Mouse (Mus musculus) neural tube, embryonic 12.5 days (tissue): ENCODE measurements around the gene Kcnd1. TPM values are rescaled to one million over a fixed set of nuclear protein-coding genes. Genes with fewer than 3 reads are reported as not detected.

Experiments used
- ATAC-seq: fragments of 200-750 bp; cut with Nextera tagmentation; 2 replicates; pipeline ENCODE4 v1.8.0; 2017; ENCODE audit warnings: low read depth, mild to moderate bottlenecking, moderate TSS enrichment, moderate library complexity; ENCODE audit not compliant: low FRiP score
- H3K27ac ChIP-seq: fragments of 300-500 bp; sonication (generic); 2 replicates; pipeline ENCODE4 v1.5.1; 2016
- H3K27me3 ChIP-seq: fragments of 300-500 bp; sonication (generic); replicated peaks from 2 replicates; pipeline ENCODE4 v1.6.1; 2016; ENCODE audit warnings: mild to moderate bottlenecking
- H3K36me3 ChIP-seq: fragments of 300-500 bp; sonication (generic); 2 replicates; pipeline ENCODE4 v1.6.1; 2016; ENCODE audit warnings: mild to moderate bottlenecking
- H3K4me1 ChIP-seq: fragments of 300-500 bp; sonication (generic); 2 replicates; pipeline ENCODE4 v1.6.1; 2016
- H3K4me2 ChIP-seq: fragments of 300-500 bp; sonication (generic); replicated peaks from 2 replicates; pipeline ENCODE4 v1.6.1; 2016; ENCODE audit warnings: mild to moderate bottlenecking
- H3K4me3 ChIP-seq: fragments of 300-500 bp; sonication (generic); 2 replicates; pipeline ENCODE4 v1.5.1; 2016
- H3K9ac ChIP-seq: fragments of 300-500 bp; sonication (generic); 2 replicates; pipeline ENCODE4 v1.6.1; 2016; ENCODE audit warnings: mild to moderate bottlenecking
- H3K9me3 ChIP-seq: fragments of 300-500 bp; sonication (generic); 2 replicates; pipeline ENCODE4 v1.6.1; 2016; ENCODE audit warnings: mild to moderate bottlenecking
- WGBS: fragments of 180-500 bp; shearing (Covaris S2); methylation state at CpG from one replicate; pipeline ENCODE4 v1.1.7; 2016; 5-methylcytosine and 5-hydroxymethylcytosine counted together
- polyA plus RNA-seq: library from polyadenylated mRNA; unstranded; fragments of >200 nt; fragmentation: Nextera tagmentation; extraction: Ambion mirVana; gene quantifications from 2 replicates; pipeline ENCODE4 v1.2.1, GENCODE M21; 2016

Gene Kcnd1
- polyA plus RNA-seq = 1.5 and 2.3 TPM in 2 replicates

DNA sequence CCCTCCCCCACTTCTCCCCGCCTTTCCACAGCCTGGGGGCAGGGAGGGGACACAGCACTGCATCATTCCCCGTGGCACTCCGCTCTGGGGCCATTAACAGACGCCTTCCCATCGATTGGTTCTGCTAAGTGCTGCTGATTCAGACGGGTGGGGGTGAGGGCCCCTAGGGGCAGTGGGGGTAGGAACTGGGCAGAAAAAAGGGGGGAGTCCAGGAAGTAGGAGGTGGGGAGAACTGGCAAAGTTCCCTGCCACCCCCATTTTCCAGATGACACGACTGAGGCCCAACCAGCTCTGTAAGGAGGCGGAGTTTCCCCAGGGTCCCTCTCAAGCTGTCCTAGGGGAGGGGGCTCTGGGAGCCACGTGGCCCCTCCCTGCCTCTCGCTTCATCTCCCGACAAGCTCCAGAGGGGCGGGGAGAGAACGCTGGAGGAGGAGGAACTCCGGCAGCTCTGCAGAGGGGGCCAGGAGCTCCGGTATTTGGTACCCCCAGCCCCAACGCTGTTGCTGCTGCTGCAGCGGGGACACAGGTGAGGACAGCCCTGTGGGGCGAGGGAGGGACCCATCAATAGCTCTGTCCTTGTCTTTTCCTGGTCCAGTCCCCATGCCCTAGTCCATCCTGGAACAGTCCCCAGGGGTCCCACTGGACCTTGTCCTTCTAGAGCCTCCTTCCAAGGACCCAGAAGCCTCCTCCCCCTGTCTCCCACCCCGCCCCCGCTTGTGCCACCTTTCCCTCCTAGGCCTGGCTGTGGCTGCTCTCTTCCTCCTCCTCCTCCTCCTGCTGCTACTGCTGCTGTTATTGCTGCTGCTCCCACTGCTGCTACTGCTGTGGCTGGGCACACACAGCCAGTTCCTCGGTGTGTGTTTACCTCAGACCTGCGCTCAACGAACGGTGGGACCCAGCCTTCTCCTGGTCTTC is at the start of gene Kcnd1:
TSS of gene Kcnd1 (plus strand) at position 425 of the 915 bp plus-strand sequence.
- Histone ChIP-seq H3K9me3 (no peaks in the 10 kb centered on the region), H3K27ac (no peak within 1 kb of the TSS), H3K36me3 (peaks cover 12% of the 10 kb centered on the region; the same call in 1 of the 2 replicates), H3K9ac (no peak within 1 kb of the TSS), H3K4me3 (peak within 1 kb of the TSS; percentile 27), H3K27me3 (no peaks in the 10 kb centered on the region), H3K4me1 (no peaks in the 10 kb centered on the region), H3K4me2 (peak within 1 kb of the TSS; percentile 54)
- ATAC-seq = peak; percentile 66; the same call in 1 of the 2 replicates
- WGBS = 16% methylated on average over 24 of the region's 24 CpGs

DNA sequence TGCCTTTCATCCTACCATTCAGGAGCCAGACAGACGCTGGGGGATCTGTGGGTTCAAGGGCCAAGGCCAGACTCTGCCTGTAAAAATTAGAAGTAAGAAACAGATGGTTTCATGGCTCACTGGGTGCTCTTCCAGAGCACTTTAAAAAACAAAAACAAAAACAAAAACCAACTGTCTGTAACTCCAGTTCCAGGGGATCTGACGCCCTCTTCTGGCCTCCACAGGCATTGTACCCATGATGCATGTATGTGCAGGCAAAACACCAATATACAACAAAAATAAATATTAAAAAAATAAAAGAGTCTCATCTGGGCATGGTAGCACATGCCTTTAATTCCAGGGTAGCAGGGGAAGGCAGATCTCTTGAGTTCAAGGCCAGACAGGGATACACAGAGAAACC is 49.3 kb upstream of the Kcnd1 start:
- Histone ChIP-seq H3K27ac (no peak overlapping the region), H3K4me2 (no peak overlapping the region), H3K9me3 (no peaks in the 10 kb centered on the region), H3K4me1 (no peaks in the 10 kb centered on the region), H3K4me3 (no peak overlapping the region), H3K27me3 (no peaks in the 10 kb centered on the region), H3K36me3 (peaks cover 29% of the 10 kb centered on the region), H3K9ac (no peak overlapping the region)
- 53% methylated on average over 2 of the region's 2 CpGs for WGBS
- no peak for ATAC-seq

DNA sequence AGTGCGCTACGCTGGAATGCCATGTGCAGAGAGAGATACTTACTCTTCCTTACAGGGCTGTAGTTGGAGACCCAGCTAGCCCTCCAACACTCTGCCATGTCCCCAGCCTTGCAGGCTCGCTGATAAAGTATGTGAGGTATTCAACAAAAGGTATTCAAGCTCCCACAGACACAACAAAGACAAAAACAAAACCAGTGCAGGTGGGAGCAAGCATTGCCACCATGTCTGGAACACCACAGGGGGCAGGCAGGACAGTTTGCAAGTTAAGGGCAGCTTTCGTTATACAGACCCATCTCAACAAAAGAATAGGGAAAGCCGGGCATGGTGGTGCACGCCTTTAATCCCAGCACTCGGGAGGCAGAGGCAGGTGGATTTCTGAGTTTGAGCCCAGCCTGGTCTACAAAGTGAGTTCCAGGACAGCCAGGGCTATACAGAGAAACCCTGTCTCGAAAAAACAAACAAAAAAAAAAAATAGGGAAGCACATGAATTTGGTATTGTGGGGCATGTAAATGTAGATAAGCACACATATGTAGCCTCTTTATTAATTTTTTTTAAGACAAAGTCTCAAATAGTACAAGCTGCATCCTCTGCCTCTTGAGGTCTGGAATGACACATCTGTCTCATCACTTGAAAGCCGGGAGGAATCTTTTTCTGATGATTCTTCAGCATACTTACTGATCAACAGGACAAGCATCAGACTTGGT is 46.4 kb upstream of the Kcnd1 start:
- H3K9ac ChIP-seq = no peak overlapping the region
- no peak overlapping the region for H3K27ac ChIP-seq
- WGBS = 78% methylated on average over 9 of the region's 9 CpGs
- no peak overlapping the region for H3K4me3 ChIP-seq
- peaks cover 17% of the 10 kb centered on the region for H3K36me3 ChIP-seq
- H3K4me2 ChIP-seq = no peak overlapping the region
- no peak for ATAC-seq
- H3K4me1 ChIP-seq = no peaks in the 10 kb centered on the region
- no peaks in the 10 kb centered on the region for H3K9me3 ChIP-seq
- H3K27me3 ChIP-seq = no peaks in the 10 kb centered on the region

DNA sequence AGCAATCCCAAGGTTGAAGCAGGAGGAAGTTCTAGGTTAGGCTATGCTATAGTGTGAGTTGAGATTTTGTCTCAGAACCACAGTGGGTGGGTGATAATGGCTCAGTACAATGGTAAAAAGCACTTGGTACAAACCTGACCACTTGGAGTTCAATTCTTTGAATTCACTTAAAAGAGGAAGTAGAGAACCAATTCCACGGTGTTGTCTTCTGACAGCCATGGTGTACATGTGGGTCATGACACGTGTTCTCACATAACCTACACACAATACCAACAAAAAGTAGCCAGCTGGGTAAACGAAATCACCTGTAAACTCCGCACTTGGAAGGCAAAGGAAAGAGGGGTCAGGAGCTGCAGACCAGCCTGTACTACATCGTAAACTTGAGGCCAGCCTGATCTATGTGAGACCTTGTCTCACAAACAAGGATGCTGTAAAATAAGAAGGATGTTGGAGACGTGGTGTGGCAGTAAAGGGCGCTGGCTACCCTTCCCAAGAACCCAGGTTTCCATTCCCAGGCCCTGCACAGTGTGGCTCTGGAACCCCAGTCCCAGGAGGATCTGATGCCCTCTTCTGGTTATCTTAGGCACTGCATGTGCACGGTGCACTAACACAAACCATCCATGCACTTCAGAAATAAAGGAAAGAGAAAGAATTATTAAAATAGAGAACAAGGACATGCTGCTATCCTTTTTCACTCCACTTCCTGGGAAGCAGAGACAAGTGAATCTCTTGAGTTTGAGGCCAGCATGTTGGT is 45.6 kb upstream of the Kcnd1 start:
- no peaks in the 10 kb centered on the region for H3K4me1 ChIP-seq
- peak; percentile 56; the same call in 1 of the 2 replicates for ATAC-seq
- no peak overlapping the region for H3K4me2 ChIP-seq
- H3K9me3 ChIP-seq = no peaks in the 10 kb centered on the region
- H3K36me3 ChIP-seq = peaks cover 13% of the 10 kb centered on the region
- WGBS = 48% methylated on average over 8 of the region's 8 CpGs
- no peaks in the 10 kb centered on the region for H3K27me3 ChIP-seq
- H3K27ac ChIP-seq = no peak overlapping the region
- H3K4me3 ChIP-seq = no peak overlapping the region
- no peak overlapping the region for H3K9ac ChIP-seq

DNA sequence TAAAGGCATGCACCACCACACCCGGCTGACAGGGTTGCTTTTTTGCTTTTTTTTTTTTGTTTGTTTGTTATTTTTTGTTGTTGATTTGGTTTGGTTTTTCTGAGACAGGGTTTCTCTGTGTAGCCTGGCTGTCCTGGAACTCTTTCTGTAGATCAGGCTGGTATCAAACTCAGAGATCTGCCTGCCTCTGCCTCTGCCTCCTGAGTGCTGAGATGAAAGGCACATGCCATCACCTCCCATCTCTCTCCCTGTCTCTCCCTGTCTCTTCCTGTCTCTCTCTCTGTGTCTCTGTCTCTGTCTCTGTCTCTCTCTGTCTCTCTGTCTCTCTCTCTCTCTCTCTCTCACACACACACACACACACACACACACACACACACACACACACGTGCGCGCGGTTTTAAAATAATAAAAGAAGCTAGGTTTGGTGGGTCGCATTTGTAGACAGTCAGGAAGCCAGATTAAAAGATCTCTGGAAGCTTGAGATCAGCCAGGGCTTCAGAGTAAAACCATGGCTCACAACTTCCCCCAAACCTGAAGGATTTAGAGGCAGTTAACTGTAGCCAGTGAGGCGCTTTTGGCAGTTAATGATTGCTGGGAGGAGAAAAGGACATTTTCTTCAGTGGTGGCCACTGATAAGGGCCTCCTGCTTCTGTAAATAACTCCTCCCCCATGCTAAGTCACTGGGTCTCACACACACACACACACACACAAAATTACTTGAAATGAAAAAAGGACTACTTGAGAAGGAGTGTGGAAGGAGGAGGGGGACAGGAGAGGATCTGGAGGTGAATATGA is 43.4 kb upstream of the Kcnd1 start:
- no peak overlapping the region for H3K4me3 ChIP-seq
- 77% methylated on average over 7 of the region's 7 CpGs for WGBS
- H3K4me1 ChIP-seq = no peaks in the 10 kb centered on the region
- peaks cover 4% of the 10 kb centered on the region for H3K36me3 ChIP-seq
- H3K4me2 ChIP-seq = no peak overlapping the region
- no peak overlapping the region for H3K9ac ChIP-seq
- no peak overlapping the region for H3K27ac ChIP-seq
- H3K9me3 ChIP-seq = no peaks in the 10 kb centered on the region
- H3K27me3 ChIP-seq = no peaks in the 10 kb centered on the region
- no peak for ATAC-seq

DNA sequence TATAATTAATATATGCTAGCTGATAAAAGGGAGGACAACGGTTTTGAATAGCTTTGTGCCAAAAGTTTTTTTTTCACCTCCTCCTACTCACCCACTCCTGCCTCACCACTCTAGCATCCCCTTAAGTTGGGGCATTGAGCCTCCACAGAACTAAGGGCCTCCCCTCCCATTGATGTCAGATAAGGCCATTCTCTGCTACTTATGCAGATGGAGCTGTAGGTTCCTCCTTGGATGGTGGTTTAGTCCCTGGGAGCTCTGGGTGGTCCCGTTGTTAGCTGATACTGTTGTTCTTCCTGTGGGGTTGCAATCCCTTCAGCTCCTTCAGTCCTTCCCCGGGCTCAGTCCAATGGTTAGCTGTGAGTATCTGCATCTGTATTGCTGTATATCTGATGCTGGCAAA is 42.8 kb upstream of the Kcnd1 start:
- Histone ChIP-seq H3K27me3 (no peaks in the 10 kb centered on the region), H3K36me3 (no peaks in the 10 kb centered on the region), H3K9ac (no peak overlapping the region), H3K9me3 (no peaks in the 10 kb centered on the region), H3K27ac (no peak overlapping the region), H3K4me3 (no peak overlapping the region), H3K4me2 (no peak overlapping the region), H3K4me1 (no peaks in the 10 kb centered on the region)
- ATAC-seq = no peak
- 13% methylated on average over 3 of the region's 3 CpGs for WGBS

DNA sequence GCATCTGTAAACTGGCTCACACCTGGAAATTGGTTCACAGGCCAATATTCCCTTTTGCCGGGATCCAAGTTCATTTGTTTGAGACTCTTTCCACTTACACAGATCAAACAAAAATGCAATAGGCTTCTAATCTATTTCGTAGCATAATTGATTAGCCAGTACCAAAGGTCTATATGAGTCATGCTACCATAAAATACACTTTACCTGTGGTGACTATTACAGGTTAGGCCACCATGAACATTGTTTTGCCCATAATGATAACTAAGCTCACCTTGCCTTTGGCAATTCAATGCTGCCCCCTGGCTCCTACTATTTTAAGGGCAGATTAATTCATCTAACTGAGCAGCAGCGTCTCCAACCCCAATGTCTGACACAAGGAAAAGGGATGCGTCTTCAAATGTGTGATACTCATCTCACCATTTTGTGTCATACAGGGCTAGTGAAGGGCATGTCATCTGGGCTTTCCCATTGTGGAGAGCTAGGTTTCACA is 39.4 kb upstream of the Kcnd1 start:
- H3K27me3 ChIP-seq = no peaks in the 10 kb centered on the region
- H3K36me3 ChIP-seq = no peaks in the 10 kb centered on the region
- whole genome bisulfite sequencing = 89% methylated on average over 4 of the region's 4 CpGs
- no peaks in the 10 kb centered on the region for H3K4me1 ChIP-seq
- no peak for ATAC-seq
- no peak overlapping the region for H3K27ac ChIP-seq
- H3K9me3 ChIP-seq = no peaks in the 10 kb centered on the region
- no peak overlapping the region for H3K4me3 ChIP-seq
- no peak overlapping the region for H3K4me2 ChIP-seq
- no peak overlapping the region for H3K9ac ChIP-seq

DNA sequence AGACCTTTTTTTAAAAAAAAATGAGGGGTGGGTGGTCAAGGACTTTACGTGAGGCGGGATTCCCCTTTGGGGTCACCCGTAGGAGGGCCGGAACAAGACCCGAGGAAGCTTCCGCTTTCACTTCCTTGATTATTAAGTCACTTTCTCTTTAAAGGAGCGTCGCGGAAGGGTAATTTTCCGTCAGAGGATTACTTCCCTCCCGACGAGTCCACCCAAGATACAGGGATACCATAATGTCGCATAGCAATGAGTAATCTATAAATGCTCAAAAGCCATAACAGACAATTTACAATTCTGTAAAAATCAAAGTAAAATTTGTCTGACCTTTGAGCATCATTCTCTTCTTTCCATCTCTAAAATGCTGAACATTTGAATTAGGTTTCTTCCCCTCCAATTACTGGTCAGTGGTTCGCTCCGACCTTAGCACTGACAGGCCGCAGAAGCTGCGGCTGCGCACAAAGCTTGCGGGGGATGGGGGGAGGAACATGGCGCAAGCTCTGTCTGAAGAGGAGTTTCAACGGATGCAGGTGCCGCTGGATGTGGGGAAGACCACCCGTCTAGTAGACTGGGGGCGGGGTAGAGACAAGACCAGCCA is 32.5 kb upstream of the Kcnd1 start, which contains the start of gene Gripap1:
TSS of gene Gripap1 (plus strand) at position 224 of the 595 bp plus-strand sequence.
- WGBS = 13% methylated on average over 24 of the region's 24 CpGs
- Histone ChIP-seq H3K4me3 (peak within 1 kb of the TSS; percentile 49), H3K9ac (peak within 1 kb of the TSS; percentile 51), H3K27me3 (no peaks in the 10 kb centered on the region), H3K36me3 (no peaks in the 10 kb centered on the region), H3K9me3 (no peaks in the 10 kb centered on the region), H3K4me2 (peak within 1 kb of the TSS; percentile 63), H3K27ac (no peak within 1 kb of the TSS), H3K4me1 (no peaks in the 10 kb centered on the region)
- ATAC-seq = peak; percentile 91

DNA sequence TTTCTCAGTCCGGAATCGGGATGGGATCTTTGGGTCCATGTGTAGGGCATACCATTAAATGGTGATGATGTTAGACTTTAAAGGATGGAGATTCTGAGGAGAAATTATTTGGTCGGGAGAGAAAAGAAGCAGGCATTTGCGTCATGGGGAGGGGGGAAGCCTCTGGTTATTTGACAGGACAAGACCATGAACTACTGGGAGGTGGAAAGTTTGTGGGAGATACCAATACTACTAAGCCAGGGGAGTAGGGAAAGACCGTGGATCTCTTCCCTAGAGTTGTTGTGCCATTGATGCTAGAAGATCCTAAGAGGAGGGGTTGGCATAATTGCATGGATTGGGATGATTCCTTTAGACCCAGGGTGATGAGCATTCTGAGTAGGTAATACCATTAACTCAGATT is 31.8 kb upstream of the Kcnd1 start:
- peak overlapping the region; percentile 51 for H3K9ac ChIP-seq
- no peaks in the 10 kb centered on the region for H3K27me3 ChIP-seq
- H3K36me3 ChIP-seq = no peaks in the 10 kb centered on the region
- H3K9me3 ChIP-seq = no peaks in the 10 kb centered on the region
- no peak overlapping the region for H3K27ac ChIP-seq
- WGBS = 33% methylated on average over 5 of the region's 5 CpGs
- no peaks in the 10 kb centered on the region for H3K4me1 ChIP-seq
- peak; percentile 5; the same call in 1 of the 2 replicates for ATAC-seq
- peak overlapping the region; percentile 49 for H3K4me3 ChIP-seq
- H3K4me2 ChIP-seq = peak overlapping the region; percentile 63

DNA sequence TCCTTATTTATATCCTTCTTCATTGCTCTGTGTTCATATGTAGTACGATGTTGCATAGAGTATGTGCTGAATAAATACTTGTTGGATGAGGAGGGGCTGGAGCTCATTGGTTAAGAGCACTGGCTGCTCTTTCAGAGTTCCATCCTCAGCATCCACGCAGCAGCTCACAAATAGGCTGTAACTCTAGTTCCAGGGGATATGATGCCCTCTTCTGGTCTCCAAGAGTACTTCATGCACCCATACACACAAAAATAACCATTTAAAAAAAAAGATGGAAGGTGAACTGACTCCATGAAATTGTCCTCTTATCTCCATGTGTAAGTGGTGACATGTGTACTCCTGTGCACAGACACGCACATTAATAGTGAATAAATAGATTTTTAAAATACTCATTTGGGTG is 28.7 kb upstream of the Kcnd1 start:
- H3K9ac ChIP-seq = no peak overlapping the region
- no peak overlapping the region for H3K4me3 ChIP-seq
- no peak overlapping the region for H3K4me2 ChIP-seq
- ATAC-seq = no peak
- 48% methylated on average over 3 of the region's 3 CpGs for WGBS
- H3K9me3 ChIP-seq = no peaks in the 10 kb centered on the region
- no peaks in the 10 kb centered on the region for H3K27me3 ChIP-seq
- no peaks in the 10 kb centered on the region for H3K36me3 ChIP-seq
- H3K27ac ChIP-seq = no peak overlapping the region
- no peaks in the 10 kb centered on the region for H3K4me1 ChIP-seq

DNA sequence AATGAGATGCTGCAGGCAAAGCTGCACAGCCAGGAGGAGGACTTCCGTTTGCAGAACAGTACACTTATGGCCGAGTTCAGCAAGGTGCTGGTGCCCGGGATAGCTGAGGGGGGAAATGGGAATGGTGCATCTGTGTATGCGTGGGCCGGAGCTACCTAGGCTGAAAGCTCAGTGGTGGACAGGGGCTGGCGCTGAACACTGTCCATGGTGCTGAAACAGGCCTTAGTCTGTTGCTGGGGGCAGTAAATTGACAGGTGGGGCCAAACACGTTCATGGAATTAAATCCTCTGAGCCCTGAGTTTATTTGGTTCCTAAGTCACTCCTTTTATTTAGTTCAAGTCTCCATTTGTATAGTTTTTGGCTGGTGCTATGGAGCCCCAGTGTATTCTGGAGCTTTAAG is 27.1 kb upstream of the Kcnd1 start:
- no peak overlapping the region for H3K4me3 ChIP-seq
- no peak for ATAC-seq
- no peaks in the 10 kb centered on the region for H3K4me1 ChIP-seq
- peaks cover 10% of the 10 kb centered on the region; the same call in 1 of the 2 replicates for H3K36me3 ChIP-seq
- WGBS = 32% methylated on average over 7 of the region's 7 CpGs
- no peak overlapping the region for H3K27ac ChIP-seq
- no peaks in the 10 kb centered on the region for H3K27me3 ChIP-seq
- H3K9ac ChIP-seq = no peak overlapping the region
- no peaks in the 10 kb centered on the region for H3K9me3 ChIP-seq
- no peak overlapping the region for H3K4me2 ChIP-seq
